Mouse (Mus musculus): ENCODE measurements around the gene Psmf1. TPM values are rescaled to one million over a fixed set of nuclear protein-coding genes. Genes with fewer than 3 reads are reported as not detected.

The Psmf1 gene
- polyA plus RNA-seq (2015; fragmentation: Nextera tagmentation; extraction: Ambion mirVana), result 58.2 and 60.8 TPM in 2 replicates

- Histone ChIP-seq H3K36me3 (no peaks in the 10 kb centered on the region), H3K9me3 (no peaks in the 10 kb centered on the region), H3K27me3 (peaks cover 20% of the 10 kb centered on the region), H3K9ac (replicated peaks) (no peak within 1 kb of the TSS), H3K4me3 (replicated peaks) (no peak within 1 kb of the TSS), H3K4me1 (replicated peaks) (peaks cover 24% of the 10 kb centered on the region), H3K27ac (no peak within 1 kb of the TSS), H3K4me2 (replicated peaks) (no peak within 1 kb of the TSS)
- no peak for ATAC-seq
Measured at GRCm38 (mm10) chr2:151743845-151744244, at the start of gene Psmf1. Gene Psmf1 (minus strand): TSS chr2:151744186.

- Histone ChIP-seq H3K36me3 (no peaks in the 10 kb centered on the region), H3K4me3 (replicated peaks) (no peak overlapping the region), H3K9ac (replicated peaks) (no peak overlapping the region), H3K27ac (no peak overlapping the region), H3K4me2 (replicated peaks) (no peak overlapping the region), H3K27me3 (peaks cover 3% of the 10 kb centered on the region; the same call in 1 of the 2 replicates), H3K9me3 (no peaks in the 10 kb centered on the region), H3K4me1 (replicated peaks) (no peaks in the 10 kb centered on the region)
- WGBS, result 70% methylated on average over 5 of the region's 5 CpGs
- ATAC-seq, result no peak
Measured at GRCm38 (mm10) chr2:151791156-151791555, 47.2 kb upstream of the Psmf1 start.

DNA sequence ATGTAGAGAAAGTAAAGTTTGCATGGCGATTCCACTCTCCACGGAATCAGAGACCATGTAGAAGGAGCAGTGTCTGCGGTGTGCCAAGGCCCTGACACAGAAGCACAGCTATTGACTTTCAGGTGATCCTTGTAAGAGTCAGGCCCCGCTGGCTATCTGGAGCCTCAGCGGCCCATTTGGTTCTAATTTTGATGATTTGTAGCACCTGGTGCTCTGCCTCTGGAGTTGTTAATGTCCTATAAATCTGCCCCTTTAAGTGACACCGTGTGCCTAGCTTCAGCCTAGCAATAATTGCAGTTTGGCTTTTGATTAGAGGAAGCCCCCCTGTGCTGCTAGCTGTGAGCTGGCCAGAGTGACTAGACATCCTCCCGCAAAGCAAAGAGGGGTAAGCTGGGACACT is 46.2 kb upstream of the Psmf1 start:
- 80% methylated on average over 7 of the region's 7 CpGs for WGBS
- peaks cover 3% of the 10 kb centered on the region; the same call in 1 of the 2 replicates for H3K27me3 ChIP-seq
- H3K4me1 ChIP-seq (replicated peaks), result no peaks in the 10 kb centered on the region
- H3K9me3 ChIP-seq, result no peaks in the 10 kb centered on the region
- no peaks in the 10 kb centered on the region for H3K36me3 ChIP-seq
- no peak overlapping the region for H3K4me3 ChIP-seq (replicated peaks)
- no peak overlapping the region for H3K9ac ChIP-seq (replicated peaks)
- H3K4me2 ChIP-seq (replicated peaks), result no peak overlapping the region
- no peak for ATAC-seq
- H3K27ac ChIP-seq, result no peak overlapping the region

GRCm38 (mm10) chr2:151788221-151788977 is 44.4 kb upstream of the Psmf1 start:
- Histone ChIP-seq H3K4me1 (replicated peaks) (no peaks in the 10 kb centered on the region), H3K36me3 (no peaks in the 10 kb centered on the region), H3K27me3 (peaks cover 3% of the 10 kb centered on the region; the same call in 1 of the 2 replicates), H3K4me2 (replicated peaks) (no peak overlapping the region), H3K9ac (replicated peaks) (no peak overlapping the region), H3K27ac (no peak overlapping the region), H3K9me3 (no peaks in the 10 kb centered on the region), H3K4me3 (replicated peaks) (no peak overlapping the region)
- WGBS, result 86% methylated on average over 7 of the region's 7 CpGs
- ATAC-seq, result no peak

- no peaks in the 10 kb centered on the region for H3K36me3 ChIP-seq
- H3K27me3 ChIP-seq, result no peaks in the 10 kb centered on the region
- no peak overlapping the region for H3K4me2 ChIP-seq (replicated peaks)
- no peaks in the 10 kb centered on the region for H3K4me1 ChIP-seq (replicated peaks)
- no peaks in the 10 kb centered on the region for H3K9me3 ChIP-seq
- 95% methylated on average over 2 of the region's 2 CpGs for WGBS
- no peak overlapping the region for H3K9ac ChIP-seq (replicated peaks)
- ATAC-seq, result no peak
- H3K4me3 ChIP-seq (replicated peaks), result no peak overlapping the region
- no peak overlapping the region for H3K27ac ChIP-seq
Measured at GRCm38 (mm10) chr2:151783493-151783892, 39.5 kb upstream of the Psmf1 start.

DNA sequence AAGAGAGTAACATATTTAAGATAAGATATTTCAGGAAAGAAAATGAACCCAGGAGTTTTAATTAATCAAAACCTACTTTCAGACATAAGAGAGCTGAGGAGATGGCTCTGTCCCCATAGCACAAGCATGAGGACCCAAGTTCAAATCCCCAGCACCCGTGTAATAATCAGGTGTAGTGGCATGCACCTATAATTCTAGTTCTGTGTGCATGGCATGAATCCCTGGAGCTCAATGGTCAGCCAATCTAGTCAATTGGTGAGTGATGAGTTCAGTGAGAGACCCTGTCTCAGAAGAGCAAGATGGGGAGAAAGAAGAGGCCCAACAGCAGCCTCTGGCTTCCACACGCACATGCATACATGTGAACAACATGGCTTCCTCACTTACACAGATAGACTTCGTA is 33.4 kb upstream of the Psmf1 start:
- Histone ChIP-seq H3K4me2 (replicated peaks) (no peak overlapping the region), H3K36me3 (no peaks in the 10 kb centered on the region), H3K27ac (no peak overlapping the region), H3K27me3 (no peaks in the 10 kb centered on the region), H3K9ac (replicated peaks) (no peak overlapping the region), H3K4me1 (replicated peaks) (peaks cover 3% of the 10 kb centered on the region; the same call in 1 of the 2 replicates), H3K4me3 (replicated peaks) (no peak overlapping the region), H3K9me3 (no peaks in the 10 kb centered on the region)
- 94% methylated on average over 3 of the region's 3 CpGs for WGBS
- no peak for ATAC-seq

- H3K4me3 ChIP-seq (replicated peaks), result no peak overlapping the region
- no peak for ATAC-seq
- no peak overlapping the region for H3K9ac ChIP-seq (replicated peaks)
- peaks cover 3% of the 10 kb centered on the region; the same call in 1 of the 2 replicates for H3K4me1 ChIP-seq (replicated peaks)
- no peaks in the 10 kb centered on the region for H3K9me3 ChIP-seq
- H3K27me3 ChIP-seq, result no peaks in the 10 kb centered on the region
- H3K36me3 ChIP-seq, result no peaks in the 10 kb centered on the region
- no peak overlapping the region for H3K4me2 ChIP-seq (replicated peaks)
- 92% methylated on average over 8 of the region's 8 CpGs for WGBS
- H3K27ac ChIP-seq, result no peak overlapping the region
Measured at GRCm38 (mm10) chr2:151773476-151773875, 29.5 kb upstream of the Psmf1 start.

GRCm38 (mm10) chr2:151772169-151772568 is 28.2 kb upstream of the Psmf1 start:
- no peak overlapping the region for H3K4me2 ChIP-seq (replicated peaks)
- no peak overlapping the region for H3K4me3 ChIP-seq (replicated peaks)
- H3K36me3 ChIP-seq, result no peaks in the 10 kb centered on the region
- H3K27ac ChIP-seq, result no peak overlapping the region
- no peak for ATAC-seq
- peaks cover 3% of the 10 kb centered on the region; the same call in 1 of the 2 replicates for H3K4me1 ChIP-seq (replicated peaks)
- no peaks in the 10 kb centered on the region for H3K9me3 ChIP-seq
- WGBS, result 77% methylated on average over 4 of the region's 4 CpGs
- no peak overlapping the region for H3K9ac ChIP-seq (replicated peaks)
- H3K27me3 ChIP-seq, result no peaks in the 10 kb centered on the region

DNA sequence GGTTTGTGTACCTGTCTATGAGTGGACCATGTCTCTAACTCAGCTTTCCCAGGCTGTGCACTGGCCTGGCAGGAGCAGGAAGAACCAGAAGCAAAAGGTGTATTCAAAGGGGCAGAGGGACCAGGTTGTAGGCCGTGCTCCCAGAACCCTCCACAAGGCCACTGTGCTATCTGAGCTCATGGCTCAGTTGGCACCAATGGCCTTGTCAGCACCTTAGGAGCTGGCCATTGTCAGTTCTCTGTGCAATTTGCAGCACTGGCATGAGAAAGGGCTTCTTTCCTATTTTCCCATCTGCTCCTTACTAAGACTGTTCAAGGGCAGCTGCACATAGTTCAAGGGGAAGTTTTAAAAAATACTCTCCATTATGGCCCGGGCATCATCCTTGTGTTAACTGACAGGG is 20.6 kb upstream of the Psmf1 start:
- H3K27me3 ChIP-seq, result no peaks in the 10 kb centered on the region
- ATAC-seq, result no peak
- no peaks in the 10 kb centered on the region for H3K9me3 ChIP-seq
- H3K4me3 ChIP-seq (replicated peaks), result no peak overlapping the region
- H3K36me3 ChIP-seq, result no peaks in the 10 kb centered on the region
- no peak overlapping the region for H3K4me2 ChIP-seq (replicated peaks)
- H3K27ac ChIP-seq, result no peak overlapping the region
- 91% methylated on average over 2 of the region's 2 CpGs for WGBS
- H3K9ac ChIP-seq (replicated peaks), result no peak overlapping the region
- no peaks in the 10 kb centered on the region for H3K4me1 ChIP-seq (replicated peaks)

DNA sequence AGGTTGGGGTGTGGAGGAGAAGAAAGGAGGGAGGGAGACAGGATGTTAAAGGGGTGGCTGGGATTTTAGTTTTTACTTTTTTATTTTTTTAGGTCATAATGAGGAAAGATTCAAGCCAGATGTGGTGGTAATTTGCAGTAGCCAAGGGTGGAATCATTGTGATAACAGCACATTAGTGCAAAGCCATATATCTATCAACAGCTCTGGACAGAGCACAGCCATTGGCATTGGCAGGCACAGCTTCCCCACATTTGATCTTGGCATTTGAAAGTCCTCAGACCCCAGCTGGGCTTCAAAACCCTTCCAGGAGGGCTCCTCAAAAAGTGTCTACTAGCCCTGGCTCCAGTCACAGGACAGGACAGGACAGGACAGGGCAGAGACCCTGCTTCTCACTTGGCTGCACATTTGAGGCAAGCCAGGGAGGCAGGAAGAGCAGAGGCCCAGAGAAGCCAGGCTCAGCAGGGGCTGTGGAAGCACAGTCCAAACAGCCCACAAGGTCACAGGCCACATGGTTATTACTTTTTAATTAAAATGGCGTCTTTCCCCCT is 14.9 kb upstream of the Psmf1 start:
- no peak overlapping the region for H3K4me2 ChIP-seq (replicated peaks)
- WGBS, result 57% methylated on average over 1 of the region's 1 CpGs
- no peaks in the 10 kb centered on the region for H3K36me3 ChIP-seq
- no peak overlapping the region for H3K27ac ChIP-seq
- H3K9me3 ChIP-seq, result no peaks in the 10 kb centered on the region
- no peak for ATAC-seq
- no peaks in the 10 kb centered on the region for H3K4me1 ChIP-seq (replicated peaks)
- no peak overlapping the region for H3K4me3 ChIP-seq (replicated peaks)
- no peaks in the 10 kb centered on the region for H3K27me3 ChIP-seq
- H3K9ac ChIP-seq (replicated peaks), result no peak overlapping the region

GRCm38 (mm10) chr2:151757451-151757850 is 13.5 kb upstream of the Psmf1 start:
- Histone ChIP-seq H3K36me3 (no peaks in the 10 kb centered on the region), H3K27ac (no peak overlapping the region), H3K9ac (replicated peaks) (no peak overlapping the region), H3K4me3 (replicated peaks) (no peak overlapping the region), H3K4me1 (replicated peaks) (no peaks in the 10 kb centered on the region), H3K27me3 (no peaks in the 10 kb centered on the region), H3K9me3 (no peaks in the 10 kb centered on the region), H3K4me2 (replicated peaks) (no peak overlapping the region)
- WGBS, result 83% methylated on average over 5 of the region's 5 CpGs
- no peak for ATAC-seq

DNA sequence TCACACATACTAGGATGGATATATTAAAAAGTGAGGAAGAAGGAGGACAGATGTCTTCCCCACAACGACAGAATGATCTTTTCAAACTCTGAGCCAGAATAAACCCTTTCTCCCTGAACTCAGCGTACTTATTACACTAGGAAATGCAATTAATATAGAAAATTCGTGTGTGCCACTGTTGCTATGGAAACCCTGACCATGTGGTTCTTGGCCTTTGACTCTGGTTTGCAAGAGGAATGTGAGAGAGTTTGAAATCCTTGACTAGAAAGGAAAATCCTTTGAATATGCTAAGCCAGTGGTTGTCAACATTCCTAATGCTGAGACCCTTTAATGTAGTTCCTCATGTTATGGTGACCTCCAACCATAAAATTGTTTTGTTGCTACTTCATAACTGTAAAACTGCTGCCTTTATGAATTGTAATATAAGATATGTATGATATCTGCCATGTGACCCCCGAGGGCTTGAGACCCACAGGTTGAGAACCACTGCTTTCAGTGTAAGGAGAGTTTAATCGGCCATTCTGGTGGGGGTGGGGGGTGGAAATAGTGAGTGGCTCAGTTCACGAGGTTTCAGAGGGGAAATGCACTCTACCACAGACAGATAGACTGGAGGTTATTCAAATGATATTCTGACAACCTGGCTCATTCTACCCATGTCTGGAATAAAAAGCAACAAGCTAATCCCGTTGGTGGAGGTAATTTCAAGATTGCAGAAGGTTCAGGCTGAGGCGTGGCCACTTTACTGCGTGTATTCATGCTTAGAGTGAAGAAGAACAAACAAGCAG is 12.5 kb upstream of the Psmf1 start:
- Histone ChIP-seq H3K9ac (replicated peaks) (no peak overlapping the region), H3K27me3 (no peaks in the 10 kb centered on the region), H3K4me3 (replicated peaks) (no peak overlapping the region), H3K27ac (no peak overlapping the region), H3K4me2 (replicated peaks) (no peak overlapping the region), H3K9me3 (no peaks in the 10 kb centered on the region), H3K36me3 (no peaks in the 10 kb centered on the region), H3K4me1 (replicated peaks) (no peaks in the 10 kb centered on the region)
- ATAC-seq, result no peak
- 60% methylated on average over 9 of the region's 9 CpGs for WGBS
